Mouse (Mus musculus): ENCODE data around the gene Trim75. TPM values are rescaled to one million over a fixed set of nuclear protein-coding genes. Genes with fewer than 3 reads are reported as not detected.
"Not testable (repeated sequence)": the region's sequence is repeated elsewhere in the genome, so short reads cannot be mapped to it uniquely, and the experiment has no call there.

Gene Trim75
- not detected for total RNA-seq (2021)
- long read RNA-seq, experiment 1, result 0 reads
- long read RNA-seq, experiment 2, result 0 reads

GRCm38 (mm10) chr8:64987731-64988130, at the start of gene Trim75:
TSS of gene Trim75 (minus strand) at chr8:64987831.
- DNase-seq, result no peak

DNA sequence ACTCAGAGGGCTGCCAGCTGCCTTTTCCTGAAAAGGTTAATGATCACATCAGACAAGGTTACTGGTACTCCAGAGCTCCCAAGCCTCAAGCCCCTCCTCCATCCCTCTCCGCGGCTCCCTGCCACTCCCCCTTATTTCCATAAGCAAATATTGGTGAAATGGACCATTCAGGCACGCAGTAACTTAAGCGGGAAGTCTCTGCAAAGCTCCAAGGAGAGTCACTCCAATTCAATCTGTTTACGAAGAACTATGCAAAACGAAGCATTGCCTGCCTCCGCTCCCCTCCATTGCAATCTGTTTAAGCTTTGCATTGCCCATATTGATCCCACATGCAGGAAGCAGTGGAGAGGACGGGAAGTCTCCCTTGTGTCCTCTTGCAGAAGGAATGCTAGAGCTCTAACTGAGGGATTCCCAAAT, 49.5 kb upstream of the Trim75 start, which contains the start of gene Apela:
TSS of gene Apela (minus strand) at position 220 of the 417 bp plus-strand sequence.
- DNase-seq, result peak; percentile 32

GRCm38 (mm10) chr8:65034136-65034535, 46.5 kb upstream of the Trim75 start:
- no peak for DNase-seq

- no peak for DNase-seq
Measured at GRCm38 (mm10) chr8:65033056-65033455, 45.4 kb upstream of the Trim75 start.

- no peak for DNase-seq
Measured at GRCm38 (mm10) chr8:65032107-65032506, 44.5 kb upstream of the Trim75 start.

DNA sequence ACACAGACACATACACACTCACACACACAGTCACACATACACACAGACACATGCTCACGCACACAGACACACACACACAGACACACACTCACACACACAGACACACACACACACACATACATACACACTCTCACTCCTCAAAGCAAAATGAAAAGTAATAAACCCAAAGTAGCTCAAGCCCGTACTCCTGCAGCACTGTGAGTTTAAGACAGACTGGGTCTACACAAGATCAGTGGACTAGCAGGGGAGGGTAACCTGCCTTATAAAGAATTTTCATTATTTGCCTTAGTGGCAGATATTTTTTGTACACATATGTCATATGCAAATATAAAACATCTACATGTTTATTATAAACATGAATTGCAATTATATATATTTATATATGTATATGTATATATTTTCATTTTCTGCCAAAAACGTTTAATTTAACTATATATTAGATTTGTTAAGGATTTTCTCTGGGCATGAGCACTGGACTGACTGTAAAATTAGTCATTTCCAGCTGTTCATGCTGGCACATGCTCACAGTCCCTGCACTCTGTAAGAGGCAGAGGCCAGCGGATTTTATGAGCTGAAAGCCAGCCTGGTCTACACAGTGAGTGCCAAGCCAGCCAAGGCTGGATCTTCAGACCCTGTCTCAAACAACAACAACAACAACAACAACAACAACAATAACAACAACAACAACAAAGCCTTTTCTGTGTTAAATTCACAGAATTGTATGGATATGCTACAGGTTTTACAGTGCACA, 43.3 kb upstream of the Trim75 start:
- no peak for DNase-seq

GRCm38 (mm10) chr8:65029776-65030175, 42.1 kb upstream of the Trim75 start:
- DNase-seq, result no peak

GRCm38 (mm10) chr8:65028959-65029686, 41.5 kb upstream of the Trim75 start:
- no peak for DNase-seq

DNA sequence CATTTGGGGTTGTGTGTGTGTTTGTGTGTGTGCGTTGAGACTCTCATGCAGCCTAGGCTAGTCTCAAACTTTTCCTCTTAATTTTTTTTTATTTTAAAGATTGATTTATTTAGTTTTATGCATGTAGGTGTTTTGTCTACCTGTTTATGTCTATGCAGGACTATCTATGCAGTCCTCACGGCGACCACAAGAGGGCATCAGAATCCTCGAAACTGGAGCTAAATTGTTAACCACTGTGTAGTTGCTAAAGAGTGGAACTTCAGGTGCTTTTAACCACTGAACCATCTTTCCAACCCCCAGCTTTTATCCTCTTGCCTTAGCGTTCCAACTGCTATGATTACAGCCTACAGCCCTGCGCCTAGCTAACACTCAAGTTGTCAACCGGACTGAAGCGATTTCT, 34.9 kb upstream of the Trim75 start:
- peak; percentile 79 for DNase-seq

DNA sequence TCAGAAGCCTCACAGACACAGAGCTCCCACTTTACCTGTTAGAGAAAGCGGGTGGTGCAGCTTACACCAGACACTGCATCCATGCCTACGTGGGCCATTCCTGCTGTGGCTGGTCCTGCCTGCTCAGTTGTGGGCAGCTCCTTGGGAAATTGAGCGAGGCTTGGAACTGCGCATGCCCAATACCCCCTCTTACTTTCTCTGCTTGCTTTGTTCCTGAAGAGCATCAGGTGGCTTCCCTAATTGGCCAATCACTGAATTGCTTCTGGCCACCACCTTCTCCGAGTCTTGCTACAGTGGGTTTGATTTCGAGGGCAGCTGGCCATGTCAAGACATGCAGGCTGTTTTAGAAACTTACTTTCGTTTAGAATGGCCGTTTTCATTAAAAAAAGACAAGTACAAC, 30.8 kb upstream of the Trim75 start, which contains the start of the genes Trim61 and Trim60:
TSS of gene Trim61 (minus strand) at position 101 of the 400 bp plus-strand sequence.
TSS of gene Trim60 (minus strand) at position 162 of the 400 bp plus-strand sequence.
- DNase-seq, result no peak

DNA sequence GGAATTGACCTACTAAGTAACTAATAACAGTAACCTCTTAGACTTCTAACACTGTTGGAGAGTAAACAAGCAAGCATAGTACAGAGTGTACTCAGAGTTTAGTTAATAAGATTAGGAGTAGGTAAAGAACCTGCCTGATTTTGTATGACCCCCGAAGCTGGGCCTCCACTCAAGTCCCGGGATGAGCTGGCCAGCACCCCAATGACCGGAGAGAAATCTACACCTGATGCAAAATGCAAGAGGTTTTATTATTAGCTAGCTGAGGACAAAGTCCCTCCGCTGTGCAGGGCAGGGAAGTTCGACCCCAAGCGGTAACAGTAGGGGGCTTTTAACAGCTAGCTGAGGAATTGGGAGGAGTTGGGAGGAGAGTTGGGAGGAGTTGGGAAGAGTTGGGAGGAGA, 20.0 kb upstream of the Trim75 start:
- DNase-seq, result not testable (repeated sequence)

DNA sequence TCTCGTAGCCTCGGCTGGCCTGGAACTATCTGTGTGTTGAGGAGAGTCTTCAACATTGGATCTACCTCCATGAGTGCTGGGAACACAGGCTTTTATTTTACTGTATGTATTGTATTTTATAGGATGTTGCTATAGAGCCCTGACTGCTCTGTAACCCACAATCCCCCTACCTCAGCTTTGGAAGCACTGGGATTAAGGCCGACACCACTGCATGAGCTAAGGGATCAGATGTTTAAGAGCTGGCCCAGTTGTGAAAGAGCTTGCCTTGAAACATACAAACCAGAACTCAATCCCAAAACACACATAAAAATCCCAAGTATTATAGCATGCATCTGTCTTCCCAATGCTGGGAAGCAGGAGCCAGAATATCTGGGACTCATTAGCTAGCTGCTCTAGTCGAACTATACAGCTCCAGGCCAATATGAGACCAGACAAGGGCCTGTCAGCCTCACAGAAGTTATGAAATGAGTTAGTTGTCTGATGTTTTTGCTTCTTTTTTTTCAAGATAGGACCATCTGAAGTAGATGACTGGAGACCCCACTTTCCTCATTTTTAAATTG, 11.3 kb upstream of the Trim75 start:
- no peak for DNase-seq

- DNase-seq, result peak; percentile 18
Measured at GRCm38 (mm10) chr8:64983150-64983897, 4.3 kb downstream of the Trim75 start.

- no peak for DNase-seq
Measured at GRCm38 (mm10) chr8:64962836-64963235, 24.8 kb downstream of the Trim75 start.

DNA sequence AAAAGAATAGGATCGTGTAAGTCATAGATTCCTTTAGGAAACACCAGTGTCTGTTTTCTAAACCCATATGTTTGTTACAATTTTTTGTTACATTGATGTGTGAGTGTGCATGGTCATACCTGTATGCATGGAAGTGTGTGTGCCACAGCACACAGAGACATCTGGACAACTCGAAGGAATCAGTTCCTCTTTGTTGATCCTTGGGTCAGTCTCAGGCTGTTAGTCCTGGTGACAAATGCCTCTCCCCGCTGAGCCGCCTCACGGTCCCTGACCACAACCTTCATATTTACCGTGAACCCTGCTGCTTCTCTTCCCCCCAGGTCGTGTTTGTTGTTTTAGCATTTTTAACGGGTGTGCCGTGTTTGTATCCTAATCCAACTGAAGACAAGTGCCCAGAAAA, 28.6 kb downstream of the Trim75 start:
- DNase-seq, result no peak

DNA sequence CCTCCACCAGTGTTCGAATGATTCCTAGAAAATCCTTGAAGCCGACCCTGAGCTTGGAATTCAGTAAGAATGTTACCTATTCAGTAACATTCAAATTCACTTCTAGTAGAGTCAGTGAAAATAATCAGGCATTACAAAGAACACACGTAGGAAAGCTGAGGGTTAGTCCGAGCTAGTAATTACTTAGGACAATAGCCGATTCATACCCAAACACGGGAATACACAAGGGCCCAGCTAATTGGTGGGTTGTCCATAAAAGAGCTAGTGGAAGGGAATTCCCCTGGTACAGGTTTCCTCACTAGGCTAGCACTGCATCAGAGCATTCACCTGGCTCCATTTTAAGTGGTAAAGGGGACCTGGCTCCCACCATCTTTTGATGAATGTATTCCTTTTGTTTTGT, 35.5 kb downstream of the Trim75 start:
- DNase-seq, result no peak

DNA sequence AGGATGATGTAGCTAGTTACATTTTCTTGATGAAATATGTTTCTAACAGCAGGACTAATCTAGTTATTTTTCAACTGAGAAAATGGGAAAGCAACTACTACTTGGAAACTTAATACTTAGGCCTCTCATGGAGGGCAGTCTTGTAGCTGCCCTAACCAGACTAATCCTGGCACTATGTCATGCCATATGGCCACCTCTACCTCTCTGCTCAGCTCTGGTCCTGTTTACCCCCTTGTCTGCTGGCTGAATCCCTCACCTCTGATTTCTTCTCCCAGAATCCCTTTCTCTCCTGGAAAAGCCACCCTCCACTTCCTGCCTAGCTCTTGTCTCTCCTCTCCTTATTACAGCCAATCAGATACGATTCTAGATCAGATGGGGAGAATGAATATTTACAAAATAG, 39.3 kb downstream of the Trim75 start:
- DNase-seq, result no peak

DNA sequence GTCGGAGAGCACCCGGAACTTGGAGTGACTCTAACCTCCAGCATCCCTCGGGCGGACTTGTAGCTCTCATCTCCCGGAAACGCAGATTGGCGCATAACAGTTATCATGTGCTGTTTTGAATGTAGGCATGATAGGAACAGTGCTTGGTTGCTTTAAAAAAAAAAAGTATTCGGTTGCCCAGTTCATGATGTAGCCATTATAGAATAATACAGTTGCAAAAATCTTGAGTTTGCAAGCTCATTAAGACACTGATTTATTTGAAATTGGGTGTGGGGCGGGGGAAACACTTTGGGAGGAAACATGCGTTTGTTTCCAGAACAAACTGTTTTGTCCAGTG, 40.0 kb downstream of the Trim75 start:
- DNase-seq, result no peak

- DNase-seq, result peak; percentile 99
Measured at GRCm38 (mm10) chr8:64946820-64947697, 40.6 kb downstream of the Trim75 start, which contains the start of gene Tmem192. TSS of gene Tmem192 (plus strand) at chr8:64947185.

- no peak for DNase-seq
Measured at GRCm38 (mm10) chr8:64946441-64946819, 41.2 kb downstream of the Trim75 start.

DNA sequence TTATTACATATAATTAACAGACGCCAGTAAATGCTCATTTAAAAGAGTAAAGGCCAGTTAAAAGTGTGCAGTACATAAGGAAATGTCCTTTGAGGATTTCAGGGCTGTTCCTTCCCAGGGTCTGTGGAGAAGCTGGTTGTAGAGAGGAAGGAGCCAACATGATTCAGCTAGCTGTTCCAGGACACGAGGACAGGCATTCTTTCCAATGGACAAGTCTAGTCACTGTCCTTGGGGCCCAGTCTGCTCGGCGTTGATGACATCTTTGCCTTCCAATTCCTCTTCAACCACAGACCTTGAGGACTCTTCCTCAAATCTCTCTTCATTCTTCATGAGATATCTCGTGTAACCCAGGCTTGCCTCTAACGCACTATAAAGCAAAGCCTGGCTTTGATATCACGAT, 42.0 kb downstream of the Trim75 start:
- peak; percentile 49 for DNase-seq

Data from adrenal gland, postnatal 10 days (tissue).